Mouse (Mus musculus) liver, embryonic 15.5 days (tissue): ENCODE results near the gene Tmem203. TPM values are rescaled to one million over a fixed set of nuclear protein-coding genes. Genes with fewer than 3 reads are reported as not detected.
A peak's percentile ranks its signal among the peaks of the same experiment; 100 is the strongest.

ENCODE experiments used
- ATAC-seq: fragments of 200-750 bp; cut with Nextera tagmentation; 2 replicates; pipeline ENCODE4 v1.8.0; 2017; ENCODE audit warnings: moderate number of reproducible peaks, mild to moderate bottlenecking, moderate library complexity; ENCODE audit not compliant: insufficient read depth
- H3K27ac ChIP-seq: fragments of 300-500 bp; sonication (generic); replicated peaks from 2 replicates; pipeline ENCODE4 v1.5.1; 2015; ENCODE audit warnings: mild to moderate bottlenecking, inconsistent platforms
- H3K27me3 ChIP-seq: fragments of 300-500 bp; sonication (generic); 2 replicates; pipeline ENCODE4 v1.6.1; 2015; ENCODE audit warnings: mild to moderate bottlenecking, inconsistent platforms
- H3K36me3 ChIP-seq: fragments of 300-500 bp; sonication (generic); replicated peaks from 2 replicates; pipeline ENCODE4 v1.6.1; 2015; ENCODE audit warnings: moderate library complexity, mild to moderate bottlenecking, inconsistent platforms
- H3K4me1 ChIP-seq: fragments of 300-500 bp; sonication (generic); replicated peaks from 2 replicates; pipeline ENCODE4 v1.6.1; 2015; ENCODE audit warnings: inconsistent platforms
- H3K4me2 ChIP-seq: fragments of 300-500 bp; sonication (generic); 2 replicates; pipeline ENCODE4 v1.6.1; 2015; ENCODE audit warnings: moderate library complexity, mild to moderate bottlenecking, inconsistent platforms
- H3K4me3 ChIP-seq: fragments of 300-500 bp; sonication (generic); replicated peaks from 2 replicates; pipeline ENCODE4 v1.5.1; 2015; ENCODE audit warnings: mild to moderate bottlenecking, inconsistent platforms
- H3K9ac ChIP-seq: fragments of 300-500 bp; sonication (generic); 2 replicates; pipeline ENCODE4 v1.6.1; 2015; ENCODE audit warnings: moderate library complexity, mild to moderate bottlenecking, inconsistent platforms
- H3K9me3 ChIP-seq: fragments of 300-500 bp; sonication (generic); replicated peaks from 2 replicates; pipeline ENCODE4 v1.6.1; 2016; ENCODE audit warnings: inconsistent platforms
- WGBS: fragments of 180-500 bp; shearing (Covaris S2); methylation state at CpG from one replicate; pipeline ENCODE4 v1.1.7; 2015; ENCODE audit warnings: mixed read lengths; ENCODE audit not compliant: insufficient replicate concordance; 5-methylcytosine and 5-hydroxymethylcytosine counted together
- polyA plus RNA-seq: library from polyadenylated mRNA; unstranded; fragments of >200 nt; fragmentation: Nextera tagmentation; extraction: Ambion mirVana; gene quantifications from 2 replicates; pipeline ENCODE4 v1.2.1, GENCODE M21; 2015

Tmem203 gene
- polyA plus RNA-seq, 1 experiment from 2014 or later: 11.9 TPM

GRCm38 (mm10) chr2:25264851-25265250 is 9.6 kb downstream of the Tmem203 start:
- Histone ChIP-seq H3K9me3 (no peaks in the 10 kb centered on the region), H3K36me3 (peaks cover 23% of the 10 kb centered on the region), H3K27me3 (0 out of 2 replicates have a peak, but pooled peaks cover 3% of the 10 kb centered on the region), H3K4me2 (peak overlapping the region; percentile 100), H3K27ac (no peak overlapping the region), H3K4me3 (no peak overlapping the region), H3K4me1 (peaks cover 71% of the 10 kb centered on the region), H3K9ac (no peak overlapping the region)
- WGBS: 64% methylated on average over 3 of the region's 3 CpGs
- ATAC-seq: no peak

GRCm38 (mm10) chr2:25265897-25266656 is 10.8 kb downstream of the Tmem203 start:
- Histone ChIP-seq H3K4me3 (peak overlapping the region; percentile 9; the same call in 1 of the 2 replicates), H3K27ac (peak overlapping the region; percentile 66)

GRCm38 (mm10) chr2:25266720-25267119 is 11.5 kb downstream of the Tmem203 start:
- H3K9me3 ChIP-seq: no peaks in the 10 kb centered on the region
- peaks cover 39% of the 10 kb centered on the region for H3K36me3 ChIP-seq
- WGBS: 36% methylated on average over 2 of the region's 2 CpGs
- H3K4me1 ChIP-seq: peaks cover 85% of the 10 kb centered on the region
- H3K9ac ChIP-seq: no peak overlapping the region
- peak overlapping the region; percentile 66 for H3K27ac ChIP-seq
- ATAC-seq: no peak
- peak overlapping the region; percentile 100 for H3K4me2 ChIP-seq
- H3K4me3 ChIP-seq: no peak overlapping the region
- H3K27me3 ChIP-seq: 0 out of 2 replicates have a peak, but pooled peaks cover 3% of the 10 kb centered on the region

More at GRCm38 (mm10) chr2:25265897-25266656, 10.8 kb downstream of the Tmem203 start:
- Histone ChIP-seq H3K4me1 (peaks cover 84% of the 10 kb centered on the region), H3K27me3 (0 out of 2 replicates have a peak, but pooled peaks cover 3% of the 10 kb centered on the region), H3K36me3 (peaks cover 36% of the 10 kb centered on the region), H3K9ac (peak overlapping the region; percentile 41), H3K4me2 (peak overlapping the region; percentile 100), H3K9me3 (no peaks in the 10 kb centered on the region)
- 46% methylated on average over 6 of the region's 6 CpGs for WGBS
- ATAC-seq: no peak

GRCm38 (mm10) chr2:25267241-25267640 is 12.0 kb downstream of the Tmem203 start:
- Histone ChIP-seq H3K27ac (peak overlapping the region; percentile 66), H3K4me3 (no peak overlapping the region), H3K4me2 (0 out of 2 replicates have a peak overlapping the region, but pooled peaks have one; percentile 100), H3K4me1 (peaks cover 81% of the 10 kb centered on the region), H3K9ac (no peak overlapping the region), H3K9me3 (no peaks in the 10 kb centered on the region), H3K36me3 (peaks cover 39% of the 10 kb centered on the region), H3K27me3 (0 out of 2 replicates have a peak, but pooled peaks cover 3% of the 10 kb centered on the region)
- ATAC-seq: no peak

- Histone ChIP-seq H3K27ac (peak overlapping the region; percentile 66), H3K9me3 (no peaks in the 10 kb centered on the region), H3K4me1 (peaks cover 79% of the 10 kb centered on the region), H3K4me2 (no peak overlapping the region), H3K4me3 (no peak overlapping the region), H3K36me3 (peaks cover 39% of the 10 kb centered on the region), H3K27me3 (0 out of 2 replicates have a peak, but pooled peaks cover 3% of the 10 kb centered on the region), H3K9ac (no peak overlapping the region)
- WGBS: 67% methylated on average over 4 of the region's 4 CpGs
- no peak for ATAC-seq
Measured at GRCm38 (mm10) chr2:25267746-25268309, 12.6 kb downstream of the Tmem203 start.

- Histone ChIP-seq H3K4me1 (peaks cover 53% of the 10 kb centered on the region), H3K36me3 (peaks cover 77% of the 10 kb centered on the region), H3K9me3 (no peaks in the 10 kb centered on the region), H3K27ac (peak within 1 kb of the TSS; percentile 91), H3K4me3 (peak within 1 kb of the TSS; percentile 97), H3K4me2 (peak within 1 kb of the TSS; percentile 90), H3K9ac (peak within 1 kb of the TSS; percentile 92), H3K27me3 (no peaks in the 10 kb centered on the region)
- WGBS: under 1% methylated on average over 55 of the region's 55 CpGs
- peak; percentile 93 for ATAC-seq
Measured at GRCm38 (mm10) chr2:25271827-25272511, 16.7 kb downstream of the Tmem203 start, which contains the start of the genes Ssna1 and Anapc2. Gene Ssna1, minus strand, starts transcription at chr2:25272438. Gene Anapc2, plus strand, starts transcription at chr2:25272478.

GRCm38 (mm10) chr2:25272515-25272914 is 17.3 kb downstream of the Tmem203 start:
- Histone ChIP-seq H3K27ac (peak overlapping the region; percentile 78), H3K4me1 (peaks cover 48% of the 10 kb centered on the region), H3K36me3 (peaks cover 82% of the 10 kb centered on the region), H3K9ac (peak overlapping the region; percentile 92), H3K4me2 (peak overlapping the region; percentile 90), H3K4me3 (peak overlapping the region; percentile 97), H3K9me3 (no peaks in the 10 kb centered on the region), H3K27me3 (no peaks in the 10 kb centered on the region)
- WGBS: under 1% methylated on average over 29 of the region's 29 CpGs
- ATAC-seq: peak; percentile 43

GRCm38 (mm10) chr2:25273010-25273409 is 17.8 kb downstream of the Tmem203 start:
- peak overlapping the region; percentile 92 for H3K9ac ChIP-seq
- WGBS: 28% methylated on average over 16 of the region's 16 CpGs
- peaks cover 82% of the 10 kb centered on the region for H3K36me3 ChIP-seq
- ATAC-seq: no peak
- H3K4me3 ChIP-seq: peak overlapping the region; percentile 97
- H3K4me2 ChIP-seq: peak overlapping the region; percentile 90
- no peaks in the 10 kb centered on the region for H3K27me3 ChIP-seq
- H3K27ac ChIP-seq: peak overlapping the region; percentile 78; the same call in 1 of the 2 replicates
- H3K4me1 ChIP-seq: peaks cover 43% of the 10 kb centered on the region
- H3K9me3 ChIP-seq: no peaks in the 10 kb centered on the region

GRCm38 (mm10) chr2:25278928-25279882 is 24.0 kb downstream of the Tmem203 start:
- Histone ChIP-seq H3K9me3 (no peaks in the 10 kb centered on the region), H3K4me2 (no peak overlapping the region), H3K4me3 (no peak overlapping the region), H3K4me1 (peaks cover 2% of the 10 kb centered on the region), H3K27ac (no peak overlapping the region), H3K9ac (no peak overlapping the region), H3K27me3 (no peaks in the 10 kb centered on the region), H3K36me3 (peaks cover 95% of the 10 kb centered on the region)
- WGBS: 50% methylated on average over 13 of the region's 13 CpGs
- peak; percentile 57; the same call in 1 of the 2 replicates for ATAC-seq

- no peak overlapping the region for H3K27ac ChIP-seq
- H3K4me1 ChIP-seq: peaks cover 16% of the 10 kb centered on the region
- no peak overlapping the region for H3K9ac ChIP-seq
- H3K4me2 ChIP-seq: no peak overlapping the region
- H3K4me3 ChIP-seq: no peak overlapping the region
- WGBS: 72% methylated on average over 2 of the region's 2 CpGs
- H3K27me3 ChIP-seq: peaks cover 28% of the 10 kb centered on the region
- H3K36me3 ChIP-seq: peaks cover 50% of the 10 kb centered on the region
- H3K9me3 ChIP-seq: no peaks in the 10 kb centered on the region
- ATAC-seq: no peak
Measured at GRCm38 (mm10) chr2:25285551-25285950, 30.3 kb downstream of the Tmem203 start.
